Mouse (Mus musculus) limb, embryonic 12.5 days (tissue): ENCODE data around the gene Crabp1. TPM values are rescaled to one million over a fixed set of nuclear protein-coding genes. Genes with fewer than 3 reads are reported as not detected.

Experiments
- ATAC-seq: fragments of 200-750 bp; cut with Nextera tagmentation; 2 replicates; pipeline ENCODE4 v1.8.0; 2017; ENCODE audit warnings: low read depth, moderate TSS enrichment; ENCODE audit not compliant: insufficient number of reproducible peaks, insufficient read depth, low FRiP score, low TSS enrichment
- H3K27ac ChIP-seq: fragments of 300-500 bp; sonication (generic); 2 replicates; pipeline ENCODE4 v1.5.1; 2016; ENCODE audit warnings: mild to moderate bottlenecking, moderate library complexity
- H3K27me3 ChIP-seq: fragments of 300-500 bp; sonication (generic); 2 replicates; pipeline ENCODE4 v1.6.1; 2016; ENCODE audit warnings: mild to moderate bottlenecking, moderate library complexity
- H3K36me3 ChIP-seq: fragments of 300-500 bp; sonication (generic); 2 replicates; pipeline ENCODE4 v1.6.1; 2016; ENCODE audit warnings: mild to moderate bottlenecking, moderate library complexity
- H3K4me1 ChIP-seq: fragments of 300-500 bp; sonication (generic); replicated peaks from 2 replicates; pipeline ENCODE4 v1.6.1; 2016
- H3K4me2 ChIP-seq: fragments of 300-500 bp; sonication (generic); 2 replicates; pipeline ENCODE4 v1.6.1; 2016; ENCODE audit warnings: mild to moderate bottlenecking, moderate library complexity
- H3K4me3 ChIP-seq: fragments of 300-500 bp; sonication (generic); replicated peaks from 2 replicates; pipeline ENCODE4 v1.5.1; 2016; ENCODE audit warnings: mild to moderate bottlenecking
- H3K9ac ChIP-seq: fragments of 300-500 bp; sonication (generic); replicated peaks from 2 replicates; pipeline ENCODE4 v1.6.1; 2016; ENCODE audit warnings: mild to moderate bottlenecking, moderate library complexity
- H3K9me3 ChIP-seq: fragments of 300-500 bp; sonication (generic); 2 replicates; pipeline ENCODE4 v1.6.1; 2016; ENCODE audit warnings: mild to moderate bottlenecking, moderate library complexity
- WGBS: fragments of 180-500 bp; shearing (Covaris S2); methylation state at CpG from one replicate; pipeline ENCODE4 v1.1.7; 2016; 5-methylcytosine and 5-hydroxymethylcytosine counted together
- polyA plus RNA-seq: library from polyadenylated mRNA; unstranded; fragments of >200 nt; fragmentation: Nextera tagmentation; extraction: Ambion mirVana; gene quantifications from 2 replicates; pipeline ENCODE4 v1.2.1, GENCODE M21; 2016

Gene Crabp1
- polyA plus RNA-seq, 1 experiment from 2014 or later = 302 TPM

DNA sequence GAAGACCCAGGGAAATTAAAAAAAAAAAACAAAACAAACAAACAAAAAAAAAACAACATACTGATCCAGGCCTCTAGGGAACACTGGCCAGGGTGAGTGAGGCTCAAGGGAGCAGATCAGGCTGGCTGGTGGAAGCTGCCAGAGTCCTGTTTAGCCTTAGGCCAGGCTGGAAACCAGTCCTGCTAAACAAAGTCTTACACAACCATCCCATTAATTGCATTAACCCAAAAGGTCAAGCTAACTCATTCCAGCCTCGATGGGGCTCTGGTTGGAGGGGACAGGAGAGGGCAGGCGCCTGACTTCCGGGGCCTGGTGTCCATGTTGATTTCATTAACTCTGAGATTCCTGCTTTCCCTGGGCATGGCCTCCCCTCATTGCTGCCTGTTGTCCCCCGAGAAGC lies 43.2 kb downstream of the Crabp1 start:
- Histone ChIP-seq H3K4me1 (peaks cover 32% of the 10 kb centered on the region), H3K27ac (no peak overlapping the region)
- 20% methylated on average over 4 of the region's 4 CpGs for WGBS

DNA sequence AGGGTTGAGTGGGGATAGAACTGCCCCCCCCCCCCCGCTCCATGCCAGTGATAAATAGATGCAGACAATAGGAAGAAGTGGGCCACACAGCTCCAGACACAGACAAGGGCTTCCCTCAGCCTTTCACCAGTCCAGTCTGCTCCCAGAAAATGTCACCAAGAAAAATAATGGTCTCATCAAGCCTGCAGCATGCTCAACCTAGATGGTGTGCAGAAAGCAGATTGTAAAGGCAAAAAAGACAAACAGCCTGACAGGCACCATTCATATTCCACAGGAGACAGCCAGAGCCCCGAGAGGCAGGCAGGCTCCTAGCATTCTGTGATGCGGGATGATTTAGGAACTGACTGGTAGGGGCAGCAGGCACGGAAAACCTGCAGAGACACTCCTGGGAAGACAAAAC lies 45.4 kb downstream of the Crabp1 start:
- 21% methylated on average over 4 of the region's 4 CpGs for WGBS
- Histone ChIP-seq H3K27ac (peak overlapping the region; percentile 8; the same call in 1 of the 2 replicates), H3K9ac (no peak overlapping the region), H3K4me2 (no peak overlapping the region), H3K9me3 (no peaks in the 10 kb centered on the region), H3K4me1 (peaks cover 14% of the 10 kb centered on the region), H3K27me3 (no peaks in the 10 kb centered on the region), H3K4me3 (no peak overlapping the region), H3K36me3 (no peaks in the 10 kb centered on the region)
- ATAC-seq = no peak

More for the DNA sequence above, 43.2 kb downstream of the Crabp1 start:
- Histone ChIP-seq H3K27me3 (no peaks in the 10 kb centered on the region), H3K9me3 (no peaks in the 10 kb centered on the region), H3K36me3 (no peaks in the 10 kb centered on the region), H3K4me2 (no peak overlapping the region), H3K9ac (no peak overlapping the region), H3K4me3 (no peak overlapping the region)
- ATAC-seq = no peak

- H3K27me3 ChIP-seq = no peaks in the 10 kb centered on the region
- H3K27ac ChIP-seq = peak overlapping the region; percentile 50
- no peaks in the 10 kb centered on the region for H3K9me3 ChIP-seq
- peak; percentile 16; the same call in 1 of the 2 replicates for ATAC-seq
- no peak overlapping the region for H3K4me3 ChIP-seq
- H3K4me2 ChIP-seq = 0 out of 2 replicates have a peak overlapping the region, but pooled peaks have one; percentile 0
- no peak overlapping the region for H3K9ac ChIP-seq
- H3K4me1 ChIP-seq = peaks cover 20% of the 10 kb centered on the region
- 31% methylated on average over 10 of the region's 10 CpGs for WGBS
- no peaks in the 10 kb centered on the region for H3K36me3 ChIP-seq
Observed at GRCm38 (mm10) chr9:54816508-54817201, 52.1 kb downstream of the Crabp1 start.

DNA sequence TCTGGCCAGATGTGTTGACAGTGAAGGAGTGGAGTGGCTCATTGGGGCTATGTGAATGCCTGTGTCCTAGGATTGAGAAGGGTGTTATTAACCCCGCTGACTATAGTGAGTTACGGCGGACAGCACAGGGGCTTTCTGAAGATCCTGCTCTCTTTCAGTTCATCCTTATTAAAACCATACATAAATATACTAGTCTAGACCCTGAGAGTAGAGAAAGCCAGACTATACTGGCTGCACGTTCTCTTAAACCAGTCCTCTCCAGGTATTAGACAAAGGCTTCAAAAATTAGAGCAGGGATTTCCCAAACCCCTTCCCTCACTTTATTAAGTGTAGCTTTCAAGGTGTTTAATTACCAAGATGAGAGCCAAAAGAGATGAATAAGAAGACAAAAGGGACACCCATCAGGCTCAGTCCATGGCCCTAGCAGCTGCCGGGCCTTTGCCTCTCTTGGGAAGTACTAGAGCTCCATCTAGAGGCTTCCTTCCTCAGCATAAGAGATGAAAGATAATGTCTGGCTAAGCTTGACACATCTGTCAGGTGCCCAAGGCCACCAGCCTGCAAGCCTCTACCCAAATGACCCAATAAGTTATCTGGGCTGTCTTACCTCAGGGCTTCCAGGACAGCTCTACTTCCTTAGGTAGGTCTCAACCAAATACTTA lies 57.0 kb downstream of the Crabp1 start:
- 27% methylated on average over 5 of the region's 5 CpGs for WGBS
- ATAC-seq = no peak
- H3K27ac ChIP-seq = no peak overlapping the region

More for the DNA sequence above, 57.0 kb downstream of the Crabp1 start:
- Histone ChIP-seq H3K9ac (no peak overlapping the region), H3K36me3 (no peaks in the 10 kb centered on the region), H3K27me3 (no peaks in the 10 kb centered on the region), H3K4me3 (no peak overlapping the region), H3K9me3 (no peaks in the 10 kb centered on the region), H3K4me1 (peaks cover 16% of the 10 kb centered on the region), H3K4me2 (no peak overlapping the region)

Other genes starting within 250 kb of the Crabp1 start
- gene Sh2d7, start 225.8 kb upstream of the Crabp1 start, polyA plus RNA-seq = not detected in 2 replicates
- gene Cib2, start 204.5 kb upstream of the Crabp1 start, polyA plus RNA-seq = 22.3 and 23.0 TPM in 2 replicates
- 98.0 and 104 TPM in 2 replicates for gene Idh3a, start 178.4 kb upstream of the Crabp1 start, polyA plus RNA-seq
- 0.12 and 0.20 TPM in 2 replicates for gene Acsbg1, start 102.9 kb upstream of the Crabp1 start, polyA plus RNA-seq
- 5.6 and 6.9 TPM in 2 replicates for gene Dnaja4, start 65.9 kb upstream of the Crabp1 start, polyA plus RNA-seq
- 155 and 166 TPM in 2 replicates for gene Wdr61, start 30.2 kb upstream of the Crabp1 start, polyA plus RNA-seq
- 53.2 and 55.9 TPM in 2 replicates for gene Ireb2, start 99.0 kb downstream of the Crabp1 start, polyA plus RNA-seq
- gene Hykk, start 152.5 kb downstream of the Crabp1 start, polyA plus RNA-seq = 6.3 and 7.6 TPM in 2 replicates
- 311 and 312 TPM in 2 replicates for gene Psma4, start 186.0 kb downstream of the Crabp1 start, polyA plus RNA-seq
- 1.2 and 1.4 TPM in 2 replicates for gene AY074887, start 186.2 kb downstream of the Crabp1 start, polyA plus RNA-seq
- 0.96 and 1.1 TPM in 2 replicates for gene Chrna5, start 216.1 kb downstream of the Crabp1 start, polyA plus RNA-seq